Mouse (Mus musculus): ENCODE measurements around the gene Nt5c3. TPM values are rescaled to one million over a fixed set of nuclear protein-coding genes. Genes with fewer than 3 reads are reported as not detected.

The Nt5c3 gene
- polyA plus RNA-seq, 2 experiments = 84.0 to 255 TPM

GRCm38 (mm10) chr6:56901336-56901735 is 22.4 kb downstream of the Nt5c3 start:
- ATAC-seq (ENCODE audit: insufficient read depth) (no peak), DNase-seq (ENCODE audit: low read depth in 3 of 3, low spot score in 3 of 3) (no peak)
- Histone ChIP-seq H3K27me3 (ENCODE audit: control insufficient read depth, insufficient read depth, low read length) (no peaks in the 10 kb centered on the region), H3K36me3 (replicated peaks; ENCODE audit: control insufficient read depth, insufficient read depth, low read depth) (peaks cover 7% of the 10 kb centered on the region; the same call in 1 of the 2 replicates), H3K4me1 (replicated peaks; ENCODE audit: control insufficient read depth in 2 of 2, insufficient read depth in 2 of 2, low read length in 1 of 2) (peaks cover 54 to 70% of the 10 kb centered on the region in 2 experiments), H3K4me2 (ENCODE audit: low read depth) (peak overlapping the region; percentile 93), H3K27ac (peak overlapping the region; percentile 91), H3K9ac (replicated peaks) (peak overlapping the region; percentile 73), H3K9me3 (ENCODE audit: control insufficient read depth, low read length) (no peaks in the 10 kb centered on the region), H3K4me3 (ENCODE audit: insufficient read depth in 1 of 2, low read depth in 2 of 2, low read length in 2 of 2) (peak overlapping the region; percentile 14 to 55; a peak in 3 of 4 replicates)
- WGBS (ENCODE audit: insufficient replicate concordance) = 33% methylated on average over 3 of the region's 3 CpGs
- TF ChIP-seq CTCF (IDR thresholded peaks at IDR 0.05; ENCODE audit: low read depth) (no peak), EP300 (IDR thresholded peaks at IDR 0.05; ENCODE audit: low read depth) (0 out of 2 replicates have a peak, but pooled peaks have one; percentile 3)

DNA sequence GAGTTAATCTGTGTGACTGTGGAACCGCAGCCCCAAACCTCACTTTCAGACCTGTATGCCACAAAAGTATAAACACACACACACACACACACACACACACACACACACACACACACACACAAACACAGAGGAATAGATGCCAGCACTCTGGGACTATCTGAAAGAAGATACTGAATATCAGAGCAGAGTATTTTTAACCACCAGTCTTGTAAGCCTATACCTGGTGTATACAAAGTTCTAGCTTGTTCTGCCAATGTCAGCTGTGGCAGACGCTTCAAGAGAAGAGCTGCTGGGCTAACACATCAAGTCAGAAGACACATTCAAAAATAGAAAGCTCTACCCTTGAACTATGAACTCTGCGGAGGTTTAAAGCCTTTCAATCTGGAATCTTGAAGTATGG is 24.1 kb downstream of the Nt5c3 start:
- ATAC-seq (ENCODE audit: insufficient read depth) (no peak), DNase-seq (ENCODE audit: low read depth in 3 of 3, low spot score in 3 of 3) (no peak)
- H3K27ac ChIP-seq = peak overlapping the region; percentile 50; the same call in 1 of the 2 replicates
- H3K4me2 ChIP-seq (ENCODE audit: low read depth) = peak overlapping the region; percentile 93
- WGBS (ENCODE audit: insufficient replicate concordance) = 76% methylated on average over 3 of the region's 3 CpGs
- peak overlapping the region; percentile 40 for H3K9ac ChIP-seq (replicated peaks)
- H3K4me1 ChIP-seq (replicated peaks; ENCODE audit: control insufficient read depth in 2 of 2, insufficient read depth in 2 of 2, low read length in 1 of 2) = peaks cover 36 to 53% of the 10 kb centered on the region in 2 experiments
- peak overlapping the region in 1 of 2 experiments; percentile 31; a peak in 2 of 4 replicates for H3K4me3 ChIP-seq (ENCODE audit: insufficient read depth in 1 of 2, low read depth in 2 of 2, low read length in 2 of 2)
- no peaks in the 10 kb centered on the region for H3K27me3 ChIP-seq (ENCODE audit: control insufficient read depth, insufficient read depth, low read length)
- TF ChIP-seq EP300 (IDR thresholded peaks at IDR 0.05; ENCODE audit: low read depth) (no peak), CTCF (IDR thresholded peaks at IDR 0.05; ENCODE audit: low read depth) (no peak)
- H3K36me3 ChIP-seq (replicated peaks; ENCODE audit: control insufficient read depth, insufficient read depth, low read depth) = peaks cover 9% of the 10 kb centered on the region; the same call in 1 of the 2 replicates
- no peaks in the 10 kb centered on the region for H3K9me3 ChIP-seq (ENCODE audit: control insufficient read depth, low read length)

- Histone ChIP-seq H3K4me2 (ENCODE audit: low read depth) (no peak overlapping the region), H3K27me3 (ENCODE audit: control insufficient read depth, insufficient read depth, low read length) (no peaks in the 10 kb centered on the region), H3K9me3 (ENCODE audit: control insufficient read depth, low read length) (no peaks in the 10 kb centered on the region), H3K9ac (replicated peaks) (no peak overlapping the region), H3K36me3 (replicated peaks; ENCODE audit: control insufficient read depth, insufficient read depth, low read depth) (peaks cover 56% of the 10 kb centered on the region), H3K27ac (no peak overlapping the region), H3K4me1 (replicated peaks; ENCODE audit: control insufficient read depth in 2 of 2, insufficient read depth in 2 of 2, low read length in 1 of 2) (no peaks in the 10 kb centered on the region; a peak in 1 of 4 replicates), H3K4me3 (ENCODE audit: insufficient read depth in 1 of 2, low read depth in 2 of 2, low read length in 2 of 2) (no peak overlapping the region)
- DNase-seq (ENCODE audit: low read depth in 3 of 3, low spot score in 3 of 3) = no peak
- TF ChIP-seq EP300 (IDR thresholded peaks at IDR 0.05; ENCODE audit: low read depth) = no peak
- no peak for TF ChIP-seq CTCF (IDR thresholded peaks at IDR 0.05; ENCODE audit: low read depth)
- WGBS (ENCODE audit: insufficient replicate concordance) = 73% methylated on average over 2 of the region's 2 CpGs
- ATAC-seq (ENCODE audit: insufficient read depth) = no peak
Observed at GRCm38 (mm10) chr6:56890762-56891161, 33.0 kb downstream of the Nt5c3 start.

GRCm38 (mm10) chr6:56888561-56888960 is 35.2 kb downstream of the Nt5c3 start:
- ATAC-seq (ENCODE audit: insufficient read depth) (no peak), DNase-seq (ENCODE audit: low read depth in 3 of 3, low spot score in 3 of 3) (no peak)
- Histone ChIP-seq H3K4me3 (ENCODE audit: insufficient read depth in 1 of 2, low read depth in 2 of 2, low read length in 2 of 2) (no peak overlapping the region), H3K4me2 (ENCODE audit: low read depth) (no peak overlapping the region), H3K9me3 (ENCODE audit: control insufficient read depth, low read length) (no peaks in the 10 kb centered on the region), H3K4me1 (replicated peaks; ENCODE audit: control insufficient read depth in 2 of 2, insufficient read depth in 2 of 2, low read length in 1 of 2) (no peaks in the 10 kb centered on the region; a peak in 1 of 4 replicates), H3K36me3 (replicated peaks; ENCODE audit: control insufficient read depth, insufficient read depth, low read depth) (peaks cover 76% of the 10 kb centered on the region), H3K27me3 (ENCODE audit: control insufficient read depth, insufficient read depth, low read length) (no peaks in the 10 kb centered on the region), H3K9ac (replicated peaks) (no peak overlapping the region), H3K27ac (no peak overlapping the region)
- 94% methylated on average over 6 of the region's 6 CpGs for WGBS (ENCODE audit: insufficient replicate concordance)
- TF ChIP-seq CTCF (IDR thresholded peaks at IDR 0.05; ENCODE audit: low read depth) (no peak), EP300 (IDR thresholded peaks at IDR 0.05; ENCODE audit: low read depth) (no peak)

DNA sequence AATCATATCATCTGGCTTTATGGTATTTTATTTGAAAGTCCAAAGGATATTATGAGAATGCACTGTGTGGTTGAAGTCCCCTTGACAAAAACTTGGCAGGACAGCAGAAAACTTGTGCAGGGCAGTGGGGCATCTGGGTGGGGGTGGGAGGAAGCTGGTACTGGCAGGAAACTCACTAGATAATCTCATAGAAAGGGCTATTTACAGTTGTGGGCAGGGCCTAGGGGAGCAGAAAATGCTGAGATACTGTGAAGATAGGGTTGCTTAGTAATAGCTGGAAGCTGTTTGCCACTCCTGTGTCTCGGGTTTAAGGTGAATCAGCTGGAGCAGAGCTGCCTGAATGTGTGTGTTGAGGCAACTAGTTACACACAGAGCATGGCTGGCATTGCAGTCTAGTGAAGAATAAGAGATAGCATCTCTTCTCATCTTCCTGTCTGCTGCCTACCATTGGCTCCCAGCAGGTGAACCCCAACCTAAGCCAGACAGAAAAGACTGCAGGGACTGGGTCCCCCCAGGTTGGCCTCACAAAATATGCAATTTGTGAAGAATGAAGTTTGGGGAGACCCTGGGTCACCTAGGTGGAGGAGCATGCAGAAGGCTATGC is 44.3 kb downstream of the Nt5c3 start:
- Histone ChIP-seq H3K4me2 (ENCODE audit: low read depth) (no peak overlapping the region), H3K36me3 (replicated peaks; ENCODE audit: control insufficient read depth, insufficient read depth, low read depth) (peaks cover 42% of the 10 kb centered on the region), H3K4me1 (replicated peaks; ENCODE audit: control insufficient read depth in 2 of 2, insufficient read depth in 2 of 2, low read length in 1 of 2) (peaks cover 3 to 19% of the 10 kb centered on the region in 2 experiments), H3K27me3 (ENCODE audit: control insufficient read depth, insufficient read depth, low read length) (no peaks in the 10 kb centered on the region), H3K9me3 (ENCODE audit: control insufficient read depth, low read length) (no peaks in the 10 kb centered on the region), H3K9ac (replicated peaks) (no peak overlapping the region), H3K4me3 (ENCODE audit: insufficient read depth in 1 of 2, low read depth in 2 of 2, low read length in 2 of 2) (no peak overlapping the region), H3K27ac (no peak overlapping the region)
- ATAC-seq (ENCODE audit: insufficient read depth) = peak; percentile 67
- TF ChIP-seq EP300 (IDR thresholded peaks at IDR 0.05; ENCODE audit: low read depth) (no peak), CTCF (IDR thresholded peaks at IDR 0.05; ENCODE audit: low read depth) (no peak)
- 4% methylated on average over 1 of the region's 1 CpGs for WGBS (ENCODE audit: insufficient replicate concordance)
- DNase-seq (ENCODE audit: low read depth in 3 of 3, low spot score in 3 of 3) = no peak

Measured in liver, embryonic 14.5 days (tissue).